ENCODE assay signal across 8 mouse cellular contexts in the genomic region with DNA sequence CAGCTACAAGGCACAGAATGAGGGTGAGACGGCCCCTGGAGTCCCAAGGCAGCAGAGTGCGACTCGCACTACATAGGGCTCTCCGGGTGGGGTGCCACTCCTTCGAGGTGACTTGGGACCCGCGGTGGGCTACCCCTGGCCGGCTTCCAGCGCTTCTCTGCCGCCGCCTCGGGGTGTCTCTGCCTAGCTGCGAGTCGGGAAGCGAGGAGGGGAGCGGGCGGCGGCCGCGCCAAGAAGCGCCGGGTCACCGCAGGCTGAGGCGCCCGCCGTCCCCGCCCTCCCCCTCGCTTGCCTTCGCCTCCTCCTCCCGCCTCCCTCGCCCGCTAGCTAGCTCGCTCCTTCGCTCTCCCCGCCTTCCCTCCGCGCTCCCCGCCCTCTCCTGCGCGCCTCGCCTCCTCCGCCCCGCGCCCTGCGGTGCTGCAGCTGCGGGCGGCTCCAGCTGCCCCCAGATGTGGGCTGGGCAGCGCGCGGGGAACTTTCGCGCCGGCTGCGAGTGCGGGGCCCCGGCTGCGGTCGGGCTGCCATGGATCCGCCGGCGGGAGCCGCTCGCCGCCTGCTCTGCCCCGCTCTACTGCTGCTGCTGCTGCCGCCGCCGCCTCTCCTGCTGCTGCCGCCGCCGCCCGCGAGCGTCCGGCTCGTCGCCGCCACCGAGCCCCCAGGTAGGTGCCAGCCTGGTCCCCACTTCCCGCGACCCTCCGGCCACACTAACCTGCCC. TPM values are rescaled to one million over a fixed set of nuclear protein-coding genes. Genes with fewer than 3 reads are reported as not detected.
DNase-seq lines count a peak whose midpoint lies in the region; ATAC-seq lines count a peak whose summit lies in the region.

Adamts2 (plus strand) TSS at position 444 of the 715 bp plus-strand sequence.

- peaks cover 98% of the 10 kb centered on the region for H3K27me3 ChIP-seq in heart, embryonic 13.5 days (replicated peaks)
- H3K27me3 ChIP-seq in kidney, embryonic 16.5 days (ENCODE audit: insufficient read depth, low read length) = peaks cover 64% of the 10 kb centered on the region
- peaks cover 82% of the 10 kb centered on the region for H3K27me3 ChIP-seq in lung, embryonic 15.5 days

- H3K9ac ChIP-seq in heart, embryonic 13.5 days = peak within 1 kb of the TSS; percentile 82
- H3K9ac ChIP-seq in kidney, embryonic 16.5 days (replicated peaks; ENCODE audit: low read length) = peak within 1 kb of the TSS; percentile 67
- H3K9ac ChIP-seq in lung, embryonic 15.5 days = peak within 1 kb of the TSS; percentile 58

- H3K36me3 ChIP-seq in heart, embryonic 13.5 days = no peaks in the 10 kb centered on the region
- no peaks in the 10 kb centered on the region for H3K36me3 ChIP-seq in kidney, embryonic 16.5 days (ENCODE audit: insufficient read depth, low read length)
- no peaks in the 10 kb centered on the region for H3K36me3 ChIP-seq in lung, embryonic 15.5 days

- DNase-seq in urinary bladder, adult 18-20 months (ENCODE audit: low spot score in 2 of 2) = peak; percentile 67 to 77
- DNase-seq in urinary bladder, postnatal 10 days (ENCODE audit: low spot score) = no peak
- DNase-seq in fibroblast of lung, adult 2 months (ENCODE audit: low read depth) = peak; percentile 42
- peak; percentile 89 for DNase-seq in ovary, postnatal 36 days (ENCODE audit: low spot score)
- DNase-seq in urinary bladder, postnatal 36 days (ENCODE audit: low spot score in 2 of 2) = peak; percentile 64 to 78

- H3K4me1 ChIP-seq in heart, embryonic 13.5 days = peaks cover 18% of the 10 kb centered on the region
- peaks cover 11% of the 10 kb centered on the region for H3K4me1 ChIP-seq in kidney, embryonic 16.5 days (ENCODE audit: insufficient read depth, low read length)
- H3K4me1 ChIP-seq in lung, embryonic 15.5 days = peaks cover 18% of the 10 kb centered on the region

- peak; percentile 40 for ATAC-seq in heart, embryonic 13.5 days (ENCODE audit: extremely low read depth, insufficient number of reproducible peaks, low FRiP score, low TSS enrichment)
- peak; percentile 77 for ATAC-seq in kidney, embryonic 16.5 days (ENCODE audit: low FRiP score, low TSS enrichment)
- peak; percentile 88 for ATAC-seq in lung, embryonic 15.5 days (ENCODE audit: borderline replicate concordance, extremely low read depth, low FRiP score, low TSS enrichment)

- peak within 1 kb of the TSS; percentile 74 for H3K4me3 ChIP-seq in heart, embryonic 13.5 days
- peak within 1 kb of the TSS; percentile 71 for H3K4me3 ChIP-seq in kidney, embryonic 16.5 days (ENCODE audit: low read length)
- H3K4me3 ChIP-seq in lung, embryonic 15.5 days = peak within 1 kb of the TSS; percentile 60

- no peaks in the 10 kb centered on the region for H3K9me3 ChIP-seq in heart, embryonic 13.5 days
- no peaks in the 10 kb centered on the region for H3K9me3 ChIP-seq in kidney, embryonic 16.5 days (ENCODE audit: low read length)
- no peaks in the 10 kb centered on the region for H3K9me3 ChIP-seq in lung, embryonic 15.5 days

- H3K4me2 ChIP-seq in heart, embryonic 13.5 days = peak within 1 kb of the TSS; percentile 97
- H3K4me2 ChIP-seq in kidney, embryonic 16.5 days (replicated peaks; ENCODE audit: low read depth, low read length) = peak within 1 kb of the TSS; percentile 99
- peak within 1 kb of the TSS; percentile 95 for H3K4me2 ChIP-seq in lung, embryonic 15.5 days

- under 1% methylated on average over 62 of the region's 82 CpGs for WGBS in heart, embryonic 13.5 days
- under 1% methylated on average over 70 of the region's 82 CpGs for WGBS in kidney, embryonic 16.5 days
- under 1% methylated on average over 67 of the region's 82 CpGs for WGBS in lung, embryonic 15.5 days

- H3K27ac ChIP-seq in heart, embryonic 13.5 days (replicated peaks) = 0 out of 2 replicates have a peak within 1 kb of the TSS, but pooled peaks have one; percentile 24
- no peak within 1 kb of the TSS for H3K27ac ChIP-seq in kidney, embryonic 16.5 days (ENCODE audit: low read length)
- peak within 1 kb of the TSS; percentile 7; the same call in 1 of the 2 replicates for H3K27ac ChIP-seq in lung, embryonic 15.5 days

RNA-seq across cellular contexts. Expression of gene Adamts2, which starts in this region (rescaled TPM):
- polyA plus RNA-seq in heart, embryonic 13.5 days (2015; fragmentation: Nextera tagmentation; extraction: Ambion mirVana) = 6.7 and 7.0 TPM in 2 replicates
- 4.7 and 5.7 TPM in 2 replicates for polyA plus RNA-seq in kidney, embryonic 16.5 days (2015; fragmentation: Nextera tagmentation; extraction: Ambion mirVana)
- 12.5 and 13.5 TPM in 2 replicates for polyA plus RNA-seq in lung, embryonic 15.5 days (2015; fragmentation: Nextera tagmentation; extraction: Ambion mirVana)
